Mouse (Mus musculus): Measurements from ENCODE around the gene Btg3.
"Not testable (repeated sequence)": the region's sequence is repeated elsewhere in the genome, so short reads cannot be mapped to it uniquely, and the experiment has no call there.

The Btg3 gene

DNA sequence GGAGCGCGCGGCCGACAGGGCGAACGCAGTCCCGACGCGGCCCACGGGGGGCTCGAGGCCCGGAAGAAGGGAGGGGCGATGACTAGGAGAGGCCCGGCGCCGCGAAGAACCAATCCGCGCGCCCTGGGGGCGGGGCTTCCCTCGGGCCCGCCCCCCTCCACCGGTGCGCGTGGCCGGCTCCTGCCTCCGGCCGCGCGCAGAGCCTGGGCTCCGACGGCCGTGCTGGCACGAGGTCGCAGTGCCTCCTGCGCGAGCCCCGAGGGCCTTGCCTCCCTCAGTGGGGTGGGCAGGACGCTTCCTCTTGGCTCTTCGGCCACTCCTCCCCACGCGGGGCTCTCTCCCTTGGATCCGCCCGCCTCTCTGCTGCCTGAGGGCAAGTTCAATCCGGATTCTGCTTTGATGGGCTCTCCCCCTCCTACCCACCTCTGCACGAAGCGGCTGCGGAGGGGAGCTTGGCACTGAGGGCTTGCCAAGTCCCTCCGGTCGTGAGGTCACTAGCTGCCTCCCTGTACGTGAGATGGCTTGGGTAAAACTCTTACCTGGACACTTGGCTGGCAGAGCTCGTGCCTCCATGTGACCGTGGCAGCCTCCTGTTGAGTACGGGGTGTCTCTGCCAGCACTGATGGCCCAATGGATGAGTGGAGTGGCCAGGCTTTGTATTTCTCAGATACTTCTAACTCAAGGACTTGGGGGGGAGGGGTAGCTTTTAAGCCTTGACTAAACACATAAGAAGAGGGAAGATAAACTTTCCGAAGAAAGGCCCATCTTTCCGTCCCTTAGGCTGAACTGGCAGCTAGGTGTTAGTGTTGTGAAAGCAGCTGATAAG lies at the start of gene Btg3:
TSS of gene Btg3 (minus strand) at position 448 of the 826 bp plus-strand sequence.
- DNase-seq (ENCODE audit: inconsistent ontology term) = peak; percentile 96

DNA sequence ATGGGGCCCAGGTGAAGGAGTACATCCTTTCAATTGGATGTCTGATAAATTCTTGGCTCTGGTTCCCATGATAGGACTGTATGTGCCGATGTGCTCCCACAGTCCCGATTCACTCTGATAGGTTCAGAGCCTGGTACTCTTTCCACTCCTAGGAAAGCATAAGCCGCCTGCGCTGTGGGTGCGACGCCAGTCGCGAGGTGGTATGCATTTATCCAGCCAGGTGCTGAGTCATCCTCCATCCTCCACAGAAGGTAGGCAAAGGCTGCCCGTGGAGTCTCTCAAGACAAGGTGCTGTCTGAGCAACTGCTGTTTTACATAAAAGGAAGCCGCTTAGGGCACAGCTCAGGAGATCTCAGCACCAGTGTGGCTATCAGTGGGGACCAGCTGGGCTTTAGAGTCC lies 40.7 kb upstream of the Btg3 start:
- no peak for DNase-seq (ENCODE audit: inconsistent ontology term)

DNA sequence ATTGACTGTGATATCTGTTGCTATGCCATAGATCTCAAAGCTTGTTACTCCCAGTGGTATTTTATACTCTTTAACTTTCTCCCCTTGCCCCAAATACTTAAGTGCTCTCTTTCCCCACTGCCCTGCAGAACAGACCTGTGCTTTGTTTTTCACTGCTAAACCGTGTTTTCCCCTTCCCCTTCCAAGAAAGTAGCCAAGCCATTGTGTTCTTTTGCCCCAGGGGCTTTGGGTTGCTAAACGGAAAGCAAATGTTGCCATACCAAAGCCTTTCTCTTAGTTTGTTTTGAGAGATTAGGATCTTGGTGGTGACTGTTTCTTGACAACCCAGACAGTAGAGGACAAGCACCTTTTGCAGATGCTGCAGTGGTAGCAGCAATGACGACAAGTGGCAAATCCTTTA lies 39.5 kb upstream of the Btg3 start:
- DNase-seq (ENCODE audit: inconsistent ontology term) = no peak

DNA sequence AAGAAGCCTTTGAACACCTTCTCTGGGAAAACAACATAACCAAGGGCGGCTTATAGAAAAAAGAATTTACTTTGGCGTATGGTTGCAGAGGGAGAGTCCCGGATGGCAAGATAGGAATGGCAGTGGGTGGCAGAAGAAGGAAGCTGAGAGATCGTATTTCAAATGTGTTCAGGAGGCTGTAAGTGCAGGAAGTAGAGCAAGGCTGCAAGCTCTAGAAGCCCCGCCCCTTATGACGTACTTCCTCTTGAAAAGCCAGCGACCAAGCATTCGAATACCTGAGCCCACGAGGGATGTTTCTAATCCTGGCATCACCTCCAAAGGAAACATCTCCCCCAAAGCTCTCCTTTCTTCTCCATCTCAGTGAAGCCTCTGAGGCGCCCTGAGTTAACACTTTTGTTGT lies 33.0 kb upstream of the Btg3 start:
- no peak for DNase-seq (ENCODE audit: inconsistent ontology term)

DNA sequence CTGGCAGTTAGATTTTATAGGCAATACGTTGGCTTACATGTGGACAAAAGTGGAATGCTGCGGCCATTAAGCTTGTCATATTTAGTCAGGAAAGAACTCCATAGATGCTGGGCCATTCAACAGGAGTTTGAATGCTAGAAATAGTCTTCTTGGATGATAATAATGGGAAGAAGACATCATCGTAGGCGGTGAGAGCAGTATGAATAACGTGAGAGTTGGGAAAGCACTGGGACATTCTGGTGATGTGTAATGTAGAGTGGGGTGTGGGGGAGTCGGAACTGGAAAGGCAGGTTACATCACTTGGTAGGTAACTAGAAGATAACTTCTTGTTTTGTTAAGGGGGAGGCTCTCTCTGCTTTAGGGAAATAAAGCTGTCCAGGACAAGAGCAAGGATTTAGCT lies 30.9 kb upstream of the Btg3 start:
- DNase-seq (ENCODE audit: inconsistent ontology term) = no peak

DNA sequence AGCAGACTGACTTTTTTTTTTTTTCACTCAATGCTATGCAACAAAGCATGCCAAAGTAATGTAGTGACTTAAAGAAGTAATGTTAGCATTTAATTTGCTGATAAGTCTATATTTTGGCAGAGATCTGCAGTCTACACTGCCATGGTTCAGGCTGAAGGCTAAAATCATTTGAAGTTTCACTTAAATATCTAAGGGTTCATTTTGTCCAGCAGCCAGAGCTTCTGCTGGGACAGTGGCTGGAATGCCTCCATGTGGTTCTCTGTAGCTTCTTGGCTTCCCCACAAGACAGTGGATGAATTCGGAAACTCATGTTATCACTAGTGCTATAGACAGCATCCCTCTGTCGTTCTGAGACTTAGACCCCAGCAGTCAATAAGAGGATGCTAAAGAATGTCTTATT lies 29.7 kb upstream of the Btg3 start:
- DNase-seq (ENCODE audit: inconsistent ontology term) = no peak

DNA sequence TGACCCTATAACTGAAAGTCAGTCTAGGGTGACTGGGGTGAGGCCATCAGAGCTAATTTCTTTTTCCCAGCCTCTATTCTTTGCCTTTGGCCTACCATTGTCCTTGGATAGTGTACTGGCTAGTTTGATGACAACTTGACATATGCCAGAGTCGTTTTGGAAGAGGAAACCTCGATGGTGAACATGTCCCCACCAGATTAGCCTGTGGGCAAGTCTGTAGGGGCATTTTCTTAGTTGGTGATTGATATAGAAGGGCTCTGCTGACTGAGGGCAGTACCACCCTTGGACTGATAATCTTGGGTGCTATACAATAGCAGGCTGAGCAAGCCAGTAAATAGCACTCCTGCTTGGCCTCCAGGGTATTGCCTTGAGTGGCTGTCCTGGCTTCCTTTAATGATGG lies 25.3 kb upstream of the Btg3 start:
- DNase-seq (ENCODE audit: inconsistent ontology term) = no peak

DNA sequence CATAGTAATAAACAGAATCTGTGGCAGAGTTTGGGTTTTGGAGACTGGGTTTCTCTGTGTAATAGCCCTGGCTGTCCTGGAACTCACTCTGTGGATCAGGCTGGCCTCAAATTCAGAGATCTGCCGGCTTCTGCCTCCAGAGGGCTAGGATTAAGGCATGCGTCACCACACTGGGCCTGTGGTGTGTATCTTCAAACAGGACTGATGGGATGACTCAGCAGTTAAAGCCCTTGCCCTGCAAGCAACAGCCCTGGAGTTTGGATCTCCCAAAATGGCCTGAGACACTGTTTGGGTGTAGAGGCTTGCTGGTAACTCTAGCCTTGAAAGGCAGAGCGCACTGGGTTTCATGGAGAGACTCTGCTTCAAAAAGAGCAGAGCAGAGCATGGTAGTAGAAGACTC lies 22.4 kb upstream of the Btg3 start:
- DNase-seq (ENCODE audit: inconsistent ontology term) = no peak

DNA sequence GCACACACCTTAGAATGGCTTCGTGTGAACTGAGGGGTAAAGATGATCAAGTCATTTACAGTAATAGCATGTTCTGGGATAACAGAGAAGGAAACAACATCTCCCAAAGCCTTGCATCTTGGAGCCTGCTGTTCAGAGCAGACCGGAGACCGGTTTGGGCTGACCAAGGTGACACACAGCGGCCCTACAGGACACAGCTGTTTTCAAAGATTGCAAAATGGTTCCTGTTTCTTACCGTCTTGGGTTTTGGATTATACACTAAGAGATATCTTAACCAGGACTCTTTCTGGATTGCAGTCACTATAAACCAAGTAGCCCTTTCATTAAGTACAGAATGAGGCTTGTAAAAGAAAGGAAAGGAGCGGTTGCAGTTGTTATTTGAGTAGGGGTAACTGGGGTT lies 21.7 kb upstream of the Btg3 start:
- DNase-seq (ENCODE audit: inconsistent ontology term) = no peak

DNA sequence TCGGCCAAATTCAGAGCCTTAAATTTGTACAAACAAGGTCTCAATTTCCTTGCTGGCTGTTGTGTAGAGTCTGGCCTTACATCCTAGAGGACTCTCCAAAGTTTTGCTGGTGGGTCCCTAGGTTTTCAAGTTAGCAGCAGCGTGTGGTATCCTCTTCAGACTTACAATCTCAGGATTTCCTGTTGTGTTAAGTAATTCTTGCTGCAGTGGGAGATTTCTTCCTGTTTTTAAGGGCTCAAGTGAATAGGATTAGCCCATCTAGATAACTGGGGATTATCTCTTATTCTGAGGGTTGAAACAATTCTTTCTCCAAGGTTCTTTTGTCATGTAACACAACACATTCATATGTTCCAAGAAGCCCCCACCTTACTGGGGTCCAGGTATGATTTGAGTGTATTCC lies 14.4 kb upstream of the Btg3 start:
- no peak for DNase-seq (ENCODE audit: inconsistent ontology term)

DNA sequence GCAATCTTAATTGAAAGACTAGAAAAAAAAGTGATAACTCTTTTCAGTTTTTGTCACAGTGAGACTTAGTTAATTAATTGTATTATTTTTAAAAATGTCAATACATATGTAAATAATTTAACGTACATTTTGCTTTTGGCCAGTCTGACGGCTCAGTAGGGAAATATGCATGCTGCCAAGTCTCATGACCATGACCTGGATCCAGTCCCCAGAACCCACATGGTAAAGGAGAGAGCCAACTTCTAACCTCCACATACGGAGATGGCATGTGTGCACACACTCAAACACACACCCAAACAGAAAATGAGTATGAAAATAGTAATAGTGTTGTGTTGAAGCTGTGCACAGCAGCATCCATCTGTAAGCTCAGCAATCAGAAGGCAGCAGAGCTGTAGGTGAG lies 13.0 kb upstream of the Btg3 start:
- DNase-seq (ENCODE audit: inconsistent ontology term) = no peak

DNA sequence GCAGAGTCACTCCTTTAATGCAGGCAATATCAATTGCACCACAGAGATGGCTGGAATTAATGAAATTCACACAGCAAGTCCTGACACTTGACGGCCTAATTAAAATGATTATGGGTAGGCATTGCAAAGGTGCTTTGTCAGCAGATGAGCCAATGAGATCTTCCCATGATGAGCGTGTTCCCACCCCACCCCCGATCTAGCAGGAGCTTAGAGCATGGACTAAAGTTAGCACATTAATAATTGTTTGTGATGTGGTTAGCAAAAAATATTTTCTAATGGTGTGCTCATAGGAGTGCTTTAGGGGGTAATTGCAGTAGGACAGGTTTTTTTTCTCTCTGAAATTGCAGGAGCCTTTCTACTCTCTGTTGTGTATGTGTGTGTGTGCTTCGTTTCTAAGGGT lies 12.1 kb upstream of the Btg3 start:
- DNase-seq (ENCODE audit: inconsistent ontology term) = no peak

DNA sequence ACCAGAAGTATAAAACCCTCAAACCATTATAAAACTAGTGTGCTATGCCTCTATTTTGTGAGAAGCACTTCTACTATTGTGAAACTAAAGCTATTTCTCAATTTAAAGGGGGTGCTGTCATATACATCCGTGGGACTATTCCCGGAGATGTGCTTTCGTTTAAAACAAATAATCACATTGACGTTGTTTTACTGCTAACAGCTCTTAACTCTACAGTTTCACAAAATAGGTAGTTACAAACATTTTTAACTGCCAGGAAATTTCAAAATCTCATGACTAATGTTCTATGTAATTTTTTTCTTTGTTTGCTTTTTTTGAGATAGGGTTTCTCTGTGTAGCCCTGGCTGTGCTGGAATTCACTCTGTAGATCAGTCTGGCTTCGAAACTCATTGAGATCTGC lies 1.5 kb upstream of the Btg3 start:
- no peak for DNase-seq (ENCODE audit: inconsistent ontology term)

DNA sequence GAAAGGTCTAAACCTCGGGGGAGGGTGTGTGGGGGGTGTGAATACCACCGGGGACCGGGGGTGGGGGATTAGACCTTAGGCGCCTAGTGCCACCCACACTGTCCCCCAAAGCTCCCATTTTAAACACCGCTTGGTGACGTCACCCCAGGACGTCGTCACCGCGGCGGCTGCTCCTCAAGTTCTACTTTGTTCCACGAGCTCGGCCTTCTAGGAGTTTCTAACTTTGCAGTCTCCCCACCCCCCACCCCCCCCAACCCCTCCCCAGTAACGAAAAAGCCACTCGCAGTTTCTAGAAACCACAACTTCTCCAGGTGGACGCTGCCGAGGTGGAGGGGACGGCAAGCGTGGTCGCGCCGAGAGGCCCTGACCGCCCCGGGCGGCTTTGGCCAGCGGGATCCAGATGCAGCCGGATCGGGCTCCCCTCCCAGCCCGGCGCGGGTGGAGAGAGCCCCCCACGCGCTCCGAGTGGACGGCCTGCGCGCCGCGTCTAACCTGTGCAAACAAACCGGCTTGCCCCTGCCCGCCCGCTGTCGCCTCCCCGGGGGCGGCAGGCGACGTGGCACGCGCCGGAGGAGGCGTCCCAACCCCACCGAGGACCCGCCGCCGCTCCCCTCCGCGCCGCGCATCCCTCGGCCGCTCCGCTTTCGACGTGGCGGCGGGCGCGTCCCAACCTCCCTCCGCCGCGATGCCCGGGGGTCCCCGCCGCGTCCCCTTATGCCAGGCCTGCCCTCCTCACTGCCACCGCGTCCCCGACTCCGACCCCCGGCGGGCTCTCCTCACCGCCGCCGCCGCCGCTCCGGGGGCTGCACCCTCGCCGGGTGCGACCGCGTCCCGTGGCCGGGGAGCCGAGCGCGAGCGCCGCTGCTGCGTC lies 936 bp downstream of the Btg3 start:
- DNase-seq (ENCODE audit: inconsistent ontology term) = peak; percentile 53

DNA sequence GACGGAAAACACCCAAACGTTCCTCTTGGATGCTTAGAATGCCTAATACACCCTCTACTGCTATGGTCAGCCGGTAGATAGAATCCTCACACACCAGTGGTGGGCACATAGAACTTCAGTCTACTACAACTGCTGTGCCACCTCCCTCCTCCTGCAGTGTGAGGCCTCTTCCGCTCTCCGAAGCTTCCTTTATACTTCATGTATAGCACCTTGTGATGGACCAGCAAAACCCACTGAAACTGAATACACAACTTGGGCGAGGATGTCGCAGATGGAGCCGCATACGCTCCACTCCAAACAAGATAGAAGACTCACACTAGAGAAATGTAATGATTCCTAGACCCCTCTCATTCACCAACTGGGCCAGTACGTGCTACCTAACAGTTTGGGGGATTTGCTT lies 1.8 kb downstream of the Btg3 start:
- DNase-seq (ENCODE audit: inconsistent ontology term) = no peak

DNA sequence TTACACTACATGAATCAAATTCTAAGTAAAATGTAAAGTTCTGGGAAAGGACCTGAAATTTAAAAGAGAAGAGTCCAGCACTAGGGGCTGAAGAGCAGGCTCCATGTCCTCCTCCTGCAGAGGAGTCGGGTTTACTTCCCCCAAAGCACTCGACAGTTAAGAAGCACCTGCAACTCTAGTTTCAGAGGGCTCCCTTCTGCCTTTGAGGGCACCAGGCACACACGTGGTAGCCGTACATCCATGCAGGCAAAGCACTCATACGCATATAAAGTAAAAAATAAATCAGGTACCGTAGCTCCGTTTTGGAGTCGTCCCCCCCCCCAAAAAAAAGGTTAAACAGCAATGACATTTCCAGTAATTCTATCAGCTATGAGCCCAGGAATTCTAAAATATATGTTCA lies 3.2 kb downstream of the Btg3 start:
- no peak for DNase-seq (ENCODE audit: inconsistent ontology term)

DNA sequence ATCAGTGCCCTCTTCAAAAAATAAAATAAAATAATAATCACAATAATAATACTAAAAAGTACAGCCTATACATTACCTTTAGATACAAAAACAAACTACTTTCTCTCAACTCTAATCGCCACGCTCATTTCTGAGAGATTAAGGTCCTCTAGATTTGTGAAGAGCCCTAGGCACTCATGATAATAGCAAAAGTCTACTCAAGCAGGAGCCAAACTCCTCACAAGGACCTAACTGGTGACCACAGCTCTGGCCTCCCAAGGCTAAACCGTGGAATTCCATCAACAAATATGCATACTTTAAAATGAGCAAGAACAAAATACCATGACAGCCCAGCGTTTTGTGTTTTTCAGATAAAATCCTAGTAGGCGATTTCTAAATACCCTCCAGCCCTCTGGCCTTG lies 4.2 kb downstream of the Btg3 start:
- no peak for DNase-seq (ENCODE audit: inconsistent ontology term)

DNA sequence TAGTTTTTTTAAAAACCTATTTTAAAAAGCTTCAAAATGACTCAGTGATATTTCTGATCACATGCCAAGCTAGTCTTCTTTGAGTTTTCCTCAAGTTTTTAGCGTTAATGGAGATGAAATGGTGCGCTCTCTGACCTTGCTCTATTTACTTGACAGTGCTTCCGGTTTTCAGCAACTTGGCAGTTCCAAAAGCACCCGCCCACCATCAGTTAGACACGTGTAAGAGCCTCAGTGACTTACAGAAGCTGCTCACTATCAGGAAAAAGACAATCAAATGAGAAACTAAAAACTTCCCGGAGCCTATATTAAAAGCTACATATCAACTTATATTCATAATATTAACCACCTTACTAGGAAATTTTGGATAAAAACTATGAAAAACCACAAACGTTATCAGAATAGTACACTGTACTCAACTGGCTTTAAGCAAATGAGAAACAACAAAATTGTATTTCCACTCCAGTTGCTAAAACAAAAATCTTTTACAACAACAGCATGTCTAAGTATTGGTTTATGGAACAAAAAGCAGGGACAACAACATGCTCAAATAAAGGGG lies 5.4 kb downstream of the Btg3 start:
- no peak for DNase-seq (ENCODE audit: inconsistent ontology term)

DNA sequence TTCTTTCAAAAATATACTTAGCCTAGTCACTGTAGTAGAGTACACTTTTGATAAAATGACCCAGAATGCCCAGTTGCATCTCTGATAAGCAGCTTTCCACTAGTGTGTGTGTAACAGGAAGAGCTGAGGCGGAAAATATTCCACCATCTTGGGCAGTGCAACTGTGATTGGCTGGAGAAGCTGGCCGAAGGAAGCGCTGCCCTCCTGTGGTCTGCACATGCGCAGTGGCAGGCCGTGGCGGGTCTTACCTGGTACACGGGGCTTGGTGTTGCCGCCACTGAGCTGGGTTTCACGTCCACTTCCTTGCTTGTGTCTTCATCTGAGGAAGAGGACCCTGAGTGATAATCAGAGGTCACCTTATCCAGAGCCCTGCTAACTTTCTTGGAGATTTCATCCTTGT lies 12.4 kb downstream of the Btg3 start:
- not testable (repeated sequence) for DNase-seq (ENCODE audit: inconsistent ontology term)

DNA sequence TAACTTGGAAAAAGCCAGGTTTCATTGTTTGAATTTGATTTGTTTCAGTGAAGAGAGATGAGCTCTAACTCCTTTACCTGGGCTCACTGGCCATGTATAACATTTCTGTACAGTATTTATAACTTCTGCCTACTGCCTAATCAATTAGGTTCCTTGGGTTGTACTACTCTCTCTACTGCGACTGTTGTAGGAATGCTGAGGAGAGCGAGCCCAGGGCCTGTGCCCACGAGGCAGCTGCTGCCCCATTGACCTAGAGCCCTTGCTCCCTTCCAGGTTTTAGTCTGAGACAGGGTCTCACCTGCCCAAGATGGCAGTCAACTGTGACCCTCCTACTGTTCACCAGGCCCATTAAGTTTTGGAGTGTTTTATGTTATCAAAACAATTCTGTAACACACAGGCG lies 15.5 kb downstream of the Btg3 start:
- DNase-seq (ENCODE audit: inconsistent ontology term) = no peak

DNA sequence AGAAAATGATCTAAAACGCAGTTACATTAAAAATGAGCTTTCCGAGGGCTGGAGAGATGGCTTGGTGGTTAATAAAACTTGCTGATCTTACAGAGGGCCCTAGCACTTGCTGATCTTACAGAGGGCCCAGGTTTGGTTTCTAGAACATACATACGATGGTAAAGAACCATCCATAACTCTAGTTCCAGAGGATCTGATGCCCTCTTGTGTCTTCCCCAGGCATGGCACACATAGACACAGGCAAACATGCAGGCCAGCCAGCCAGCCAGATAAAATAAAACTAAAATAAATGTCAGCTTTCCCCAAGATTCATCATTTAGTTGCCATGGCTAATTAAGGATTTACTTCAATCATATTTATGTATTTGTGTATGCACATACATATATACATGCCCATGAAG lies 19.2 kb downstream of the Btg3 start:
- DNase-seq (ENCODE audit: inconsistent ontology term) = no peak

DNA sequence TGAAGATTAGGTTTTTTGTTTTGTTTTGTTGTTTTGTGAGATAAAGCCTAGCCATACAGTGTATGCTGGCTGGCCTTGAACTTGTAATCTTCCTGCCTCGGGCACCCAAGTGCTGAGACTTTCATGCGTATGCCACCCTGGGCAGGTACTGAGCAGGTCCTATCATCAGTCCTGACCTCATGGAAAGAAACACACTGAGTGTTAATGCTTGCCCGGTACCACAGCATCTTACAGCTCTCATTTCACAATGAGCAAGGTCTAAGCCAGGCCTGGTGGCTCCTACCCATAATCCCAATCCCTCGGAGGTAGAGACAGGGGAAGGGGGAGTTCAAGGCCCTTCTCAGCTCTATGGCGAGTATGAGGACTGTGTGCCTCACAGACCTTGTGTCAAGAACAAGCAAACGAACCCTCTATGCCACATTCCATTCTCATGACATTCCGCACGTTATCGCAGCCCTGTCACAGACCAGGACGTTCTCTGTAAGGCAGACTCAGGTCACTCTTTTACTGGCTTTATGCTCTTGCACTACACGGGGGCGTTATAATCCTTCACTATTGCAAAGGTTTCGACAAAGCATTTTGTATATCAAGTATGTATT lies 29.6 kb downstream of the Btg3 start:
- no peak for DNase-seq (ENCODE audit: inconsistent ontology term)
